Mouse (Mus musculus) urinary bladder, postnatal 25 days (tissue): ENCODE data around the gene Stard13.

Experiments used
- DNase-seq: peaks from one replicate; pipeline ENCODE4 v3.0.0; 2022; ENCODE audit warnings: low spot score

The Stard13 gene

GRCm38 (mm10) chr5:151104354-151105053, 129.1 kb downstream of the Stard13 start:
- DNase-seq: no peak

- no peak for DNase-seq
Observed at GRCm38 (mm10) chr5:151103284-151103683, 130.4 kb downstream of the Stard13 start.

GRCm38 (mm10) chr5:151102262-151102661, 131.4 kb downstream of the Stard13 start:
- no peak for DNase-seq

GRCm38 (mm10) chr5:151096012-151096411, 137.6 kb downstream of the Stard13 start:
- no peak for DNase-seq

- DNase-seq: no peak
Observed at GRCm38 (mm10) chr5:151092886-151093665, 140.6 kb downstream of the Stard13 start.

GRCm38 (mm10) chr5:151090996-151091395, 142.6 kb downstream of the Stard13 start:
- DNase-seq: no peak

- DNase-seq: no peak
Observed at GRCm38 (mm10) chr5:151089201-151089600, 144.4 kb downstream of the Stard13 start.

GRCm38 (mm10) chr5:151086425-151087202, 147.0 kb downstream of the Stard13 start:
- DNase-seq: no peak

- DNase-seq: no peak
Observed at GRCm38 (mm10) chr5:151085749-151086148, 147.9 kb downstream of the Stard13 start.

- no peak for DNase-seq
Observed at GRCm38 (mm10) chr5:151080276-151080675, 153.4 kb downstream of the Stard13 start.

- no peak for DNase-seq
Observed at GRCm38 (mm10) chr5:151077953-151078352, 155.7 kb downstream of the Stard13 start.

GRCm38 (mm10) chr5:151076917-151077316, 156.7 kb downstream of the Stard13 start:
- DNase-seq: no peak

- DNase-seq: no peak
Observed at GRCm38 (mm10) chr5:151074282-151074681, 159.4 kb downstream of the Stard13 start.

- no peak for DNase-seq
Observed at GRCm38 (mm10) chr5:151071430-151071829, 162.2 kb downstream of the Stard13 start.

GRCm38 (mm10) chr5:151070896-151071295, 162.7 kb downstream of the Stard13 start:
- DNase-seq: no peak

GRCm38 (mm10) chr5:151069569-151069968, 164.1 kb downstream of the Stard13 start:
- DNase-seq: no peak

- DNase-seq: no peak
Observed at GRCm38 (mm10) chr5:151066016-151066415, 167.6 kb downstream of the Stard13 start.

GRCm38 (mm10) chr5:151065228-151065627, 168.4 kb downstream of the Stard13 start:
- DNase-seq: no peak

- DNase-seq: no peak
Observed at GRCm38 (mm10) chr5:151061942-151062341, 171.7 kb downstream of the Stard13 start.

- no peak for DNase-seq
Observed at GRCm38 (mm10) chr5:151060476-151060875, 173.2 kb downstream of the Stard13 start.

- DNase-seq: no peak
Observed at GRCm38 (mm10) chr5:151059772-151060171, 173.9 kb downstream of the Stard13 start.

- no peak for DNase-seq
Observed at GRCm38 (mm10) chr5:151059352-151059751, 174.3 kb downstream of the Stard13 start.

GRCm38 (mm10) chr5:151057716-151058115, 175.9 kb downstream of the Stard13 start:
- DNase-seq: no peak
